Mouse (Mus musculus) midbrain, embryonic 14.5 days (tissue): Measurements from ENCODE around the gene Dohh. TPM values are rescaled to one million over a fixed set of nuclear protein-coding genes. Genes with fewer than 3 reads are reported as not detected.
A peak's percentile ranks its signal among the peaks of the same experiment; 100 is the strongest.

Experiments
- ATAC-seq: fragments of 200-750 bp; cut with Nextera tagmentation; 2 replicates; pipeline ENCODE4 v1.8.0; 2017; ENCODE audit warnings: moderate number of reproducible peaks, moderate library complexity; ENCODE audit not compliant: low FRiP score, low TSS enrichment
- DNase-seq: peaks from one replicate; pipeline ENCODE4 v3.0.0-alpha.2; 2015
- H3K27ac ChIP-seq: fragments of 300-500 bp; sonication (generic); replicated peaks from 2 replicates; pipeline ENCODE4 v1.5.1; 2014; ENCODE audit warnings: mild to moderate bottlenecking, low read depth, low read length, moderate library complexity
- H3K27me3 ChIP-seq: fragments of 300-500 bp; sonication (generic); 2 replicates; pipeline ENCODE4 v1.6.1; 2014; ENCODE audit warnings: low read length, control low read depth, mixed read lengths; ENCODE audit not compliant: control insufficient read depth, insufficient read depth
- H3K36me3 ChIP-seq: fragments of 300-500 bp; sonication (generic); 2 replicates; pipeline ENCODE4 v1.6.1; 2014; ENCODE audit warnings: low read length, control low read depth; ENCODE audit not compliant: control insufficient read depth, insufficient read depth
- H3K4me1 ChIP-seq: fragments of 300-500 bp; sonication (generic); 2 replicates; pipeline ENCODE4 v1.6.1; 2014; ENCODE audit warnings: mild to moderate bottlenecking, antibody characterized with exemption, low read length, control low read depth; ENCODE audit not compliant: control insufficient read depth, insufficient read depth
- H3K4me2 ChIP-seq: fragments of 300-500 bp; sonication (generic); 2 replicates; pipeline ENCODE4 v1.6.1; 2014; ENCODE audit warnings: mild to moderate bottlenecking, low read length, moderate library complexity
- H3K4me3 ChIP-seq: fragments of 300-500 bp; sonication (generic); replicated peaks from 2 replicates; pipeline ENCODE4 v1.5.1; 2014; ENCODE audit warnings: low read depth, low read length
- H3K9ac ChIP-seq: fragments of 300-500 bp; sonication (generic); replicated peaks from 2 replicates; pipeline ENCODE4 v1.6.1; 2014; ENCODE audit warnings: mild to moderate bottlenecking, low read length, moderate library complexity
- H3K9me3 ChIP-seq: fragments of 300-500 bp; sonication (generic); 2 replicates; pipeline ENCODE4 v1.6.1; 2016; ENCODE audit warnings: low read length, control low read depth, mixed read lengths; ENCODE audit not compliant: control insufficient read depth
- WGBS: fragments of 180-500 bp; shearing (Covaris S2); extraction: QIAGEN DNeasy Blood & Tissue Kit; methylation state at CpG from one replicate; pipeline ENCODE4 v1.1.7; 2014; 5-methylcytosine and 5-hydroxymethylcytosine counted together
- polyA plus RNA-seq: library from polyadenylated mRNA; unstranded; fragments of >200 nt; fragmentation: Nextera tagmentation; extraction: Ambion mirVana; gene quantifications from 2 replicates; pipeline ENCODE4 v1.2.1, GENCODE M21; 2014

The Dohh gene
- polyA plus RNA-seq, 1 experiment from 2014 or later = 59.5 TPM

DNA sequence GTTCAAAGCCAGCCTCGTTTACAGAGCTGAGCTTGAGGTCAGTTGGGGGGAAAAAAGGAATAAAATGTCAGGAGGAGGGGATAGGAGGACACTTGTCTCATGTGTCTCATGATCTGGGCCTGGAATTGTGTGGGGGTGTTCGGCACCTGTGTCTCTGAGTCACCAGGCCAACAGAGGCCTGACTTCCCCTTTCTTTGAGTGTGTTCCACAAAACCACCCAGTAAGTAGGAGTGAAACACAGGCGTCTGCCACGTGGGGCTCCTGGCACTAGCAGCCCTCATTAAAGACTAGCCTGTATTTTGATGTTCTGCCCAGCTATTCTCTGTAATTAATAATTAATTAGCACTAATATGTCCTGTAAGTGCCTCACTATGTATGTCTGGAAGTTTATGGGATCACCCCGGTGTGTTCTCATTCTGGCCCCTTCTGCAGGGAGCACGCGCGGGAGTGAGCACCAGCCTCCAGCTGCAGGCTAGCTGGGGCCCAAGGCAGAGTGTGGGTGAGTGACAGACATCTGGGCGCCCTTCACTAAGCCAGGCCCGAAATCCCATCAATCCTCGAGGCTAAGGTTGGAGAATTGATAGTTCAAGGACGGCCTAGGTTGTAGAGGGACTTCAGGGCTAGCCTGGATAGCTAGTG lies 27.8 kb upstream of the Dohh start:
- Histone ChIP-seq H3K9ac (no peak overlapping the region), H3K4me2 (peak overlapping the region; percentile 97), H3K4me3 (no peak overlapping the region), H3K27me3 (no peaks in the 10 kb centered on the region), H3K36me3 (0 out of 2 replicates have a peak, but pooled peaks cover 2% of the 10 kb centered on the region), H3K9me3 (no peaks in the 10 kb centered on the region), H3K4me1 (peaks cover 12% of the 10 kb centered on the region), H3K27ac (no peak overlapping the region)
- ATAC-seq = no peak
- no peak for DNase-seq
- 57% methylated on average over 12 of the region's 12 CpGs for WGBS

DNA sequence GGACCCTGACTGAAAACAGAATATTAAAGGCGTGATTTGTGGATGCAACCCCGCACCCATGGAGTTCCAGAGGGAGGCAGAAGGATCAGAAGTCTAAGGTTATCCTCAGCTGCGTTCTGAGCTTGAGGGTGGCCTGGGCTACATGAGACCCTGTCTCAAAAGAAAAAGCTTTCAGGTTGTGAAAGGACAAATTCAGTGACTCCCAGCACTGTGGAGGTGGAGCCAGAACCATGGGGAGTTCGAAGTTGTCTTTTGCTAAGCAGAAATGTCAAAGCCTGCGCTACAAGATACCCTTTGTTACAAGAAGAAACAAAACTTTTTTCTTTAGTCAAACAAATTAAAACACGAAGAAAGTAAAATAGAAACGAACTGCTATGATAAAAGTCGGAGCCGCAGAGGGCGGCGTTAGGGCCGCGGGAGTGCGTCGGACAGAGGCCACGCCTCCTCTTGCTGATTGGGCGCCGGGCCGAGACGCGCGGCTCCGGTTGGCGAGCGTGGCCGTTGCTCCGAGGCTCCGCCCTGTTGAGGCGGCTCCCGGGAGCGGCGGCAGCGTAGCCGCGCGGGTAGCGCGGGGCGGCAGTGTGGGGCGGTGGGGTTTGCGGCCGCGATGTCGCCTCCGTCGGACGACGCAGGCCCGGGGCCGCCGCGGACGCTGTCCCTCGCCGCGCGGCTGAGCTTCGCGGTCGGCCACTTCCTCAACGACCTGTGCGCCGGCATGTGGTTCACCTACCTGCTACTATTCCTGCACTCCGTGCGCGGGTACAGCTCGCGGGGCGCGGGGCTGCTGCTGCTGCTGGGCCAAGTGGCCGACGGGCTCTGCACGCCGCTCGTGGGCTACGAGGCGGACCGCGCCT lies 27.0 kb upstream of the Dohh start, which contains the start of gene Mfsd12:
Mfsd12 (plus strand) TSS at position 501 of the 854 bp plus-strand sequence.
- Histone ChIP-seq H3K4me1 (peaks cover 12% of the 10 kb centered on the region), H3K9ac (peak within 1 kb of the TSS; percentile 81), H3K4me3 (peak within 1 kb of the TSS; percentile 74), H3K27ac (peak within 1 kb of the TSS; percentile 66), H3K27me3 (no peaks in the 10 kb centered on the region), H3K9me3 (no peaks in the 10 kb centered on the region), H3K36me3 (0 out of 2 replicates have a peak, but pooled peaks cover 2% of the 10 kb centered on the region), H3K4me2 (peak within 1 kb of the TSS; percentile 97)
- peak; percentile 96 for DNase-seq
- 2% methylated on average over 75 of the region's 79 CpGs for WGBS
- peak; percentile 89 for ATAC-seq

DNA sequence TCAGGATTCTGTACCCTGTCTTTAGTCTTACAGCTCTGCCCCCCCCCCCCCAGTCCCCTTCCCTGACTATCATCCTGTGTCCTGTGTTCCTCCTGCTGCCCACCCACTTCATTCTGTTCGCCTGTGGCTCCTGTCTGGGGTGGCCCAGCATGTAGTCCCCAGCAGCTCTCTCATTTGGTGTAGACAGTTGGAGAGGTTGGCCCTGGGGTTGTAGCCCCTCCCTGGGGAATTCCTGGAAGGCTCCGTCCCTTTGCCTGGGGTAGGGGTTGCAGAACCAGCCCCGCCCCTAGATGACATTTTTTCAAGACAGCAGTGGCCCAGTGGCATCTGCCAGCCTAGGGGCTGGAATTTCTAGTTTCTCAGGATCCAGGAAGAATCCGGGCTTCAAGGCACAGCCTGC lies 26.0 kb upstream of the Dohh start:
- peak overlapping the region; percentile 97 for H3K4me2 ChIP-seq
- H3K9ac ChIP-seq = peak overlapping the region; percentile 81; the same call in 1 of the 2 replicates
- peaks cover 5% of the 10 kb centered on the region; the same call in 1 of the 2 replicates for H3K27me3 ChIP-seq
- peak overlapping the region; percentile 74 for H3K4me3 ChIP-seq
- DNase-seq = no peak
- 21% methylated on average over 4 of the region's 4 CpGs for WGBS
- no peak overlapping the region for H3K27ac ChIP-seq
- peaks cover 2% of the 10 kb centered on the region; the same call in 1 of the 2 replicates for H3K36me3 ChIP-seq
- H3K4me1 ChIP-seq = peaks cover 12% of the 10 kb centered on the region
- H3K9me3 ChIP-seq = no peaks in the 10 kb centered on the region
- no peak for ATAC-seq

DNA sequence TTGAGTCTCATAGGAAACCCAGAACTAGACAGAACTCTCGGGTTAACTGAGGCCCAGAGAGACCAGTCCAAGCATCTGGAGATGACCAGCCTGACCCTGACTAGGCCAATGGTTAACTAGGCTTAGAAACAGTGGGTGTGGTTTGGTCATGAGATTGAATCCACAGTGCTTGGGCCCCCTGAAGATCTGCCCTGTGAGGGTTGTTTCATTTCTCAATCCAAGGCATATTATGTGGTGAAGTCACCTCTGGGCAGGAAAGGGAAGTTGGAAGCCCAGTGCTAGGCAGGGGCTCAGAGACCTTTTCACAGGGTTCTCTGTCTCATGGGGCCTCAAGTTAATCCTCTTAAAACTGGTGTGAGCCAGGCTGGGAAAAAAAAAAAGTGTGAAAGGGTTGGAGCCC lies 25.4 kb upstream of the Dohh start:
- Histone ChIP-seq H3K4me2 (peak overlapping the region; percentile 97), H3K9ac (peak overlapping the region; percentile 81; the same call in 1 of the 2 replicates), H3K9me3 (no peaks in the 10 kb centered on the region), H3K36me3 (peaks cover 2% of the 10 kb centered on the region; the same call in 1 of the 2 replicates), H3K27ac (no peak overlapping the region), H3K4me1 (peaks cover 16% of the 10 kb centered on the region), H3K4me3 (no peak overlapping the region; the same call in 1 of the 2 replicates), H3K27me3 (peaks cover 6% of the 10 kb centered on the region; the same call in 1 of the 2 replicates)
- no peak for ATAC-seq
- WGBS = 62% methylated on average over 1 of the region's 1 CpGs
- no peak for DNase-seq

DNA sequence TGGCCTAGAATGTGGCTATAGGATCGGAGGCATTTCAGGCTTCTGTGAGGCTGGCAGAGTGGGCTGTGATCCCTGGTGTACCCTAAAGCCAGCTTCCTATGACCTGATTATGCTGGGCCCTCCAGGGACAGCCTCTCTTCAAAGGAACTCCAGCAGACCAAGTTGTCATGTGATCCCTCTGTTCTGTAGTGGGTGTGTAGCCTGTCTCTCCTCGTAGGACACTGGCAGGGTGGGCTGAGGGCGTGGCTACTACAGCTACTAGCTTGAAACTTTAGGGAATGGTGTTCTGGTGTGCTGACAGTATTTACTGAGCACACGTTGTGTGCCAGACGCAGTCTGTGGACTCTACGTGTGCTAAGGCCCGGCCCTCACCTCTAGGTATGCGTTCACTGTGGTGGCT lies 23.5 kb upstream of the Dohh start:
- DNase-seq = no peak
- Histone ChIP-seq H3K9ac (no peak overlapping the region), H3K27me3 (peaks cover 14% of the 10 kb centered on the region; the same call in 1 of the 2 replicates), H3K9me3 (no peaks in the 10 kb centered on the region), H3K4me2 (no peak overlapping the region), H3K36me3 (peaks cover 2% of the 10 kb centered on the region; the same call in 1 of the 2 replicates), H3K27ac (no peak overlapping the region), H3K4me1 (peaks cover 31% of the 10 kb centered on the region), H3K4me3 (no peak overlapping the region)
- ATAC-seq = no peak
- 73% methylated on average over 8 of the region's 8 CpGs for WGBS

DNA sequence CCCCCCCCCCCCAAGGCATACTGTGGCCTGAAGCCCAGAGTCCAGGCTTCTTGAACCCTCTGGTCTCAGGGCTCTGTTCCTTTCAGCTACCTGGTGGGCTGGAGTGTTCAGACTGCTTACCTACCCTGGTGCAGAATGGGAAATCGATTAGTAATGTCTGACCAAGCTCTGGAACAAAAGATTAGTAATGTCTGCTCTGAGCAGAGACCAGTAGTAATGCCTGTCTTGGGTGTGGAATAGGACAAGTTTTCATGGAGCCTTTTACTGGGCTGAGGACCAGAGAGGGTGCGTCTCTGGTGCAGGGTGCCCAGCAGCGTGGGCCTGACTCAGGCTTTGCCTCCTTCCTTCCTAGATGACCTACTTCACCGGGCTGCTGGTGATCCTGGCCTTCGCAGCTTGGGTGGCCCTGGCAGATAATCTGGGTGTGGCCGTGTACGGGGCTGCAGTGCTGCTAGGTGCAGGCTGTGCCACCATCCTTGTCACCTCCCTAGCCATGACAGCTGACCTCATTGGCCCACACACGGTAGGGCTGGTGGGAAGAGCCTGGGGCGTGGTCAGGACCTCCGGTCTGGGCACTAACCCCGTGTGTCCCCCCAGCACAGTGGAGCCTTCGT lies 21.8 kb upstream of the Dohh start:
- peaks cover 14% of the 10 kb centered on the region; the same call in 1 of the 2 replicates for H3K27me3 ChIP-seq
- no peak overlapping the region for H3K4me3 ChIP-seq
- no peak overlapping the region for H3K4me2 ChIP-seq
- DNase-seq (no peak), ATAC-seq (no peak)
- peaks cover 32% of the 10 kb centered on the region for H3K4me1 ChIP-seq
- peaks cover 15% of the 10 kb centered on the region for H3K36me3 ChIP-seq
- H3K9ac ChIP-seq = no peak overlapping the region
- H3K27ac ChIP-seq = no peak overlapping the region
- H3K9me3 ChIP-seq = no peaks in the 10 kb centered on the region
- WGBS = 75% methylated on average over 12 of the region's 12 CpGs

DNA sequence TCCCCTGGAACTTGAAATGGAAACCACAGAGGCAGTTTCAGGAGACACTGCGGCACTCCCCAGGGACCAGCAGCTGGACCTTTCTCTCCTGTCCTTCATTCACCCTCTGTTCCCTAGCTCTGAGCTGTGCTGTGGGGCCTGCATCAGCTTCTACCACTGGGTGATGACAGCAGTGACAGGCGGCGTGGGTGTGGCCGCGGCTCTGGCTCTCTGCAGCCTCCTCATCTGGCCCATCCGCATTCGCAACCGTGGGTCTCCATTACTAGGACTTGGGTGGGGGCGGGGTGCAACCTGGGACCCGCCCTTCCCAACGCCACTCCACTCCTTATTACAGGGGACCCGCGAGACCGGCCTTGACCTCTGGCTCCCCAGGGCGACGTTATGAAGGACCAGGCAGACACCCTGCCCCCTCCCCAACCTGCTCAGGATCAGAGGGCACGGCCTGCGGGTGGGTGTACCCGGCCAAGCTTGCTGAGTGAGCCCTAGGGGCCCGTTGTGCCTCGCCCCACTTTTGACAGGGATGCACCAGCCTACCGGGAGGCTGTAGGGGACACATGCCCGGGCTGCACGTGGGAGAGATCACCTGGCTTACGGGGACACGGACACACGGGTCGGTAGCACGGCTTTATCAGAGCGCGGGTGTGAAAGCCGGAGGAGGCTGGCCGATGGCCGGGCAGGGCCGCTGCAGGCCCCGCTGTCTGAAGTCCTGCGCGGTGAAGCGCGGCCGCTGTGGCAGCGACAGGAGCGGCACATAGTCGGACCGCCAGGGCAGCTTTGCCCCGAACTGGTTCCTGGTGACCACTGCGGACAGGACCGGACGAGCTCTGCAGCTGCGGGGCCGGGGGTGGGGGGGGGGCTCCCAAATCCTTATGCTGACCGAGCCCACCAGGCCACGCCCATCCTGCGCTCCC lies 20.5 kb upstream of the Dohh start:
- Histone ChIP-seq H3K4me1 (peaks cover 25% of the 10 kb centered on the region), H3K4me2 (peak overlapping the region; percentile 53), H3K4me3 (peak overlapping the region; percentile 23; the same call in 1 of the 2 replicates), H3K27me3 (peaks cover 14% of the 10 kb centered on the region; the same call in 1 of the 2 replicates), H3K9ac (peak overlapping the region; percentile 37; the same call in 1 of the 2 replicates), H3K36me3 (peaks cover 27% of the 10 kb centered on the region), H3K27ac (no peak overlapping the region), H3K9me3 (no peaks in the 10 kb centered on the region)
- no peak for ATAC-seq
- DNase-seq = peak; percentile 47
- whole genome bisulfite sequencing = 13% methylated on average over 53 of the region's 54 CpGs
